In the genomic region with DNA sequence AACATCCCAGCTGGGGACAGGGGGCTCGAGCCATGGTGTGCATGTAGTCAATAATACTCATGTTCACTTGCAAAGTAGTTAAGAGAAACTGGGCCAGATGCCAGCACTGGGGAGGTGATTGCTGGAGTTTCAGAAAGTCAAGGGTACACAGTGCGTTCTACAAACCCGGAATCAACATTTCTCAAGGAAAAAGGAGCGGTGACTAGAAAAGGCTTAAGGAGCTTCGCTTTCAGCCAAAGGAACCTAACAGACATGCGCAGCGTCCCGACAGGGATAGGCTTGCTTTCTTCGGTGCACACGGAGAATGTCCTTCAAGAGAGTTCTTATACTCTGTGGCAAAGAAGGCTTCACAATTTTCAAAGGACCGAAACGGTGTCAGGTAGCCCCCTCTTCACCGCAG, we compare ENCODE assay signal across 11 mouse cellular contexts. TPM values are rescaled to one million over a fixed set of nuclear protein-coding genes. Genes with fewer than 3 reads are reported as not detected.
DNase-seq lines count a peak whose midpoint lies in the region; ATAC-seq and TF ChIP-seq lines count a peak whose summit lies in the region.
"Had no signal": no experiment of that assay in that cellular context is flagged by ENCODE, and none has a peak within 500 bp of the region (broad histone marks: within the 10 kb centered on the region; RNA-seq: fewer than 3 reads in every experiment).

No protein-coding gene starts in this region.

- H3K36me3 ChIP-seq in lung, postnatal 0 days (ENCODE audit: insufficient read depth, low read length) = no peaks in the 10 kb centered on the region
- H3K36me3 ChIP-seq in hindbrain, postnatal 0 days (ENCODE audit: insufficient read depth, low read length) = no peaks in the 10 kb centered on the region
- H3K36me3 ChIP-seq: forebrain, embryonic 12.5 days; hindbrain, embryonic 15.5 days; liver, embryonic 15.5 days had no signal

- peak overlapping the region; percentile 69 for H3K27ac ChIP-seq in lung, postnatal 0 days (ENCODE audit: low read length)
- H3K27ac ChIP-seq in hindbrain, postnatal 0 days = no peak overlapping the region
- H3K27ac ChIP-seq: forebrain, embryonic 12.5 days; hindbrain, embryonic 15.5 days; liver, embryonic 15.5 days had no signal

- 39% methylated on average over 13 of the region's 13 CpGs for WGBS in lung, postnatal 0 days
- WGBS in hindbrain, postnatal 0 days = 79% methylated on average over 13 of the region's 13 CpGs

- no peaks in the 10 kb centered on the region for H3K27me3 ChIP-seq in lung, postnatal 0 days (replicated peaks; ENCODE audit: insufficient read depth, low read length)
- H3K27me3 ChIP-seq in hindbrain, postnatal 0 days (ENCODE audit: insufficient read depth, low read length) = no peaks in the 10 kb centered on the region
- H3K27me3 ChIP-seq: hindbrain, embryonic 15.5 days; liver, embryonic 15.5 days had no signal

- H3K4me3 ChIP-seq in lung, postnatal 0 days (ENCODE audit: low read depth, low read length) = no peak overlapping the region
- no peak overlapping the region for H3K4me3 ChIP-seq in hindbrain, postnatal 0 days (ENCODE audit: low read length)
- H3K4me3 ChIP-seq: forebrain, embryonic 12.5 days; hindbrain, embryonic 15.5 days; liver, embryonic 15.5 days had no signal

- DNase-seq in ES-CJ7 (ENCODE audit: low read depth, low spot score) (peak; percentile 82), ZHBTc4 (ENCODE audit: low read depth, low spot score) (peak; percentile 77)
- DNase-seq in kidney, adult 9 months = peak; percentile 89
- peak; percentile 82 for DNase-seq in lung, postnatal 0 days (ENCODE audit: low spot score)
- DNase-seq in hindbrain, postnatal 0 days (ENCODE audit: low spot score) = no peak
- DNase-seq in embryo, embryonic 10.5 days (ENCODE audit: low spot score) = no peak
- no peak for DNase-seq in B cell, adult 2 months
- DNase-seq: cerebellum, adult 9-10 months had no signal

- ATAC-seq in lung, postnatal 0 days = peak; percentile 78
- ATAC-seq in hindbrain, postnatal 0 days = no peak

- H3K9ac ChIP-seq in lung, postnatal 0 days (replicated peaks; ENCODE audit: low read depth) = no peak overlapping the region
- H3K9ac ChIP-seq in hindbrain, postnatal 0 days (replicated peaks; ENCODE audit: low read length) = no peak overlapping the region
- H3K9ac ChIP-seq: forebrain, embryonic 12.5 days; hindbrain, embryonic 15.5 days; liver, embryonic 15.5 days had no signal

- no peaks in the 10 kb centered on the region for H3K9me3 ChIP-seq in lung, postnatal 0 days (ENCODE audit: low read length)
- no peaks in the 10 kb centered on the region for H3K9me3 ChIP-seq in hindbrain, postnatal 0 days (ENCODE audit: low read length)
- H3K9me3 ChIP-seq: forebrain, embryonic 12.5 days; hindbrain, embryonic 15.5 days; liver, embryonic 15.5 days had no signal

- H3K4me2 ChIP-seq in lung, postnatal 0 days (replicated peaks; ENCODE audit: low read depth, low read length) = peak overlapping the region; percentile 38
- no peak overlapping the region for H3K4me2 ChIP-seq in hindbrain, postnatal 0 days (ENCODE audit: low read depth, low read length)
- H3K4me2 ChIP-seq: forebrain, embryonic 12.5 days; hindbrain, embryonic 15.5 days; liver, embryonic 15.5 days had no signal

- TF ChIP-seq CTCF in lung, postnatal 0 days (IDR thresholded peaks at IDR 0.05) = no peak
- no peak for TF ChIP-seq CTCF in hindbrain, postnatal 0 days (IDR thresholded peaks at IDR 0.05; ENCODE audit: low read depth)

- no peak for TF ChIP-seq EP300 in lung, postnatal 0 days (IDR thresholded peaks at IDR 0.05)

- H3K4me1 ChIP-seq in lung, postnatal 0 days (ENCODE audit: insufficient read depth, low read depth, low read length) = peaks cover 5% of the 10 kb centered on the region; the same call in 1 of the 2 replicates
- no peaks in the 10 kb centered on the region for H3K4me1 ChIP-seq in hindbrain, postnatal 0 days (ENCODE audit: insufficient read depth, low read length)

RNA-seq across cellular contexts. Expression of gene Etnk1, which starts 12.1 kb away (rescaled TPM):
- polyA plus RNA-seq in lung, postnatal 0 days (2015; fragmentation: Nextera tagmentation; extraction: Ambion mirVana) = 11.1 and 12.6 TPM in 2 replicates
- 100 and 111 TPM in 2 replicates for total RNA-seq in hindbrain, postnatal 0 days (2014; rRNA removed)
- polyA plus RNA-seq in hindbrain, postnatal 0 days (2015; fragmentation: Nextera tagmentation; extraction: Ambion mirVana) = 31.8 and 33.2 TPM in 2 replicates

RNA-seq across cellular contexts. Expression of gene C2cd5, which starts 54.9 kb away (rescaled TPM):
- polyA plus RNA-seq in lung, postnatal 0 days (2015; fragmentation: Nextera tagmentation; extraction: Ambion mirVana) = 8.7 and 9.0 TPM in 2 replicates
- total RNA-seq in hindbrain, postnatal 0 days (2014; rRNA removed) = 32.0 and 38.2 TPM in 2 replicates
- polyA plus RNA-seq in hindbrain, postnatal 0 days (2015; fragmentation: Nextera tagmentation; extraction: Ambion mirVana) = 24.4 and 26.7 TPM in 2 replicates

Comparison
In these comparisons a context has a peak if more than half of its experiments do, and no peak if none do; other contexts are left out.
1. DNase-seq: peak in ES-CJ7 (single experiment), ZHBTc4 (single experiment), kidney, adult 9 months (single experiment) and lung, postnatal 0 days (single experiment); none in hindbrain, postnatal 0 days (single experiment), embryo, embryonic 10.5 days (single experiment) and B cell, adult 2 months (0 of 2).